Mouse (Mus musculus) embryonic fibroblast, embryonic 13.5 days (primary cell): ENCODE measurements around the gene Neurod6. TPM values are rescaled to one million over a fixed set of nuclear protein-coding genes. Genes with fewer than 3 reads are reported as not detected.

Experiments
- H3K27ac ChIP-seq: 2 replicates; pipeline ENCODE4 v1.5.1; 2012; ENCODE audit warnings: low read length, control low read depth, inconsistent platforms; ENCODE audit not compliant: insufficient read depth
- H3K4me1 ChIP-seq: 2 replicates; pipeline ENCODE4 v1.6.1; 2011; ENCODE audit warnings: low read length; ENCODE audit not compliant: control insufficient read depth, insufficient read depth
- H3K4me3 ChIP-seq: 2 replicates; pipeline ENCODE4 v1.5.1; 2011; ENCODE audit warnings: mild to moderate bottlenecking, control low read depth, low read length; ENCODE audit not compliant: insufficient read depth
- CTCF ChIP-seq: IDR thresholded peaks from 2 replicates; pipeline ENCODE4 v1.5.1; 2011; ENCODE audit warnings: mild to moderate bottlenecking, control low read depth, low read length, moderate library complexity, borderline replicate concordance; ENCODE audit not compliant: insufficient read depth
- POLR2A ChIP-seq: IDR thresholded peaks from 2 replicates; pipeline ENCODE4 v1.6.1; 2011; ENCODE audit warnings: low read depth, mild to moderate bottlenecking, control low read depth, low read length, moderate library complexity
- polyA plus RNA-seq: library from polyadenylated mRNA; stranded (reverse); fragments of >200 nt; gene quantifications from 2 replicates; pipeline ENCODE4 v1.2.4, GENCODE M21; 2011; ENCODE audit warnings: low read depth; ENCODE audit not compliant: missing spikeins, insufficient read length

The Neurod6 gene
- polyA plus RNA-seq, 1 experiment, result not detected

GRCm38 (mm10) chr6:55678571-55679185 lies 2.4 kb downstream of the Neurod6 start:
- TF ChIP-seq POLR2A (no peak), CTCF (no peak)
- Histone ChIP-seq H3K4me1 (no peaks in the 10 kb centered on the region), H3K4me3 (no peak overlapping the region), H3K27ac (no peak overlapping the region)

- Histone ChIP-seq H3K4me3 (no peak overlapping the region), H3K4me1 (no peaks in the 10 kb centered on the region), H3K27ac (no peak overlapping the region)
- TF ChIP-seq POLR2A, result no peak
Measured at GRCm38 (mm10) chr6:55677326-55677725, 3.7 kb downstream of the Neurod6 start.

- Histone ChIP-seq H3K4me3 (no peak overlapping the region), H3K27ac (no peak overlapping the region)
- no peak for TF ChIP-seq POLR2A
- TF ChIP-seq CTCF, result no peak
Measured at GRCm38 (mm10) chr6:55676663-55677311, 4.3 kb downstream of the Neurod6 start.

GRCm38 (mm10) chr6:55676141-55676662 lies 4.9 kb downstream of the Neurod6 start:
- TF ChIP-seq CTCF (no peak), POLR2A (no peak)

More at GRCm38 (mm10) chr6:55676663-55677311, 4.3 kb downstream of the Neurod6 start:
- H3K4me1 ChIP-seq, result no peaks in the 10 kb centered on the region

GRCm38 (mm10) chr6:55667801-55668200 lies 13.3 kb downstream of the Neurod6 start:
- Histone ChIP-seq H3K27ac (no peak overlapping the region), H3K4me1 (no peaks in the 10 kb centered on the region), H3K4me3 (no peak overlapping the region)
- TF ChIP-seq CTCF, result no peak
- no peak for TF ChIP-seq POLR2A

More at GRCm38 (mm10) chr6:55676141-55676662, 4.9 kb downstream of the Neurod6 start:
- Histone ChIP-seq H3K4me3 (no peak overlapping the region), H3K4me1 (no peaks in the 10 kb centered on the region), H3K27ac (no peak overlapping the region)

- Histone ChIP-seq H3K4me1 (no peaks in the 10 kb centered on the region), H3K27ac (no peak overlapping the region), H3K4me3 (no peak overlapping the region)
- TF ChIP-seq POLR2A (no peak), CTCF (no peak)
Measured at GRCm38 (mm10) chr6:55661126-55661915, 19.7 kb downstream of the Neurod6 start.

GRCm38 (mm10) chr6:55649996-55650395 lies 31.1 kb downstream of the Neurod6 start:
- TF ChIP-seq CTCF (no peak), POLR2A (no peak)
- H3K4me3 ChIP-seq, result no peak overlapping the region
- no peak overlapping the region for H3K27ac ChIP-seq
- peaks cover 2% of the 10 kb centered on the region; the same call in 1 of the 2 replicates for H3K4me1 ChIP-seq

- TF ChIP-seq CTCF, result no peak
- Histone ChIP-seq H3K27ac (no peak overlapping the region), H3K4me1 (peaks cover 2% of the 10 kb centered on the region; the same call in 1 of the 2 replicates), H3K4me3 (no peak overlapping the region)
Measured at GRCm38 (mm10) chr6:55649581-55649980, 31.5 kb downstream of the Neurod6 start.

- Histone ChIP-seq H3K4me3 (no peak overlapping the region), H3K27ac (no peak overlapping the region), H3K4me1 (peaks cover 2% of the 10 kb centered on the region; the same call in 1 of the 2 replicates)
- TF ChIP-seq CTCF, result no peak
- TF ChIP-seq POLR2A, result no peak
Measured at GRCm38 (mm10) chr6:55648886-55649285, 32.2 kb downstream of the Neurod6 start.
